Mouse (Mus musculus) megakaryocyte, embryonic 14.5 days (primary cell): Measurements from ENCODE around the gene Exoc3l.

Source experiments
- FLI1 ChIP-seq: IDR thresholded peaks from 2 replicates; pipeline ENCODE4 v1.6.1; 2012; ENCODE audit warnings: low read length, inconsistent platforms, mixed read lengths
- GATA1 ChIP-seq: IDR thresholded peaks from 3 replicates; pipeline ENCODE4 v1.6.1; 2012; ENCODE audit warnings: mixed read lengths, low read length, inconsistent platforms, borderline replicate concordance

- TF ChIP-seq GATA1 (no peak), FLI1 (no peak)
Observed at GRCm38 (mm10) chr8:105276292-105277120, 19.4 kb downstream of the Exoc3l start.
